7 mouse cellular contexts compared by ENCODE assay signal in genomic region chr8:129263211-129263927, GRCm38 (mm10). TPM values are rescaled to one million over a fixed set of nuclear protein-coding genes. Genes with fewer than 3 reads are reported as not detected.
DNase-seq lines count a peak whose midpoint lies in the region; ATAC-seq and TF ChIP-seq lines count a peak whose summit lies in the region.
"Not testable (repeated sequence)": the region's sequence is repeated elsewhere in the genome, so short reads cannot be mapped to it uniquely, and the experiment has no call there.

No protein-coding gene starts in this region.

- peak overlapping the region; percentile 53 for H3K9ac ChIP-seq in embryonic facial prominence, embryonic 11.5 days (replicated peaks; ENCODE audit: low read length)
- H3K9ac ChIP-seq in midbrain, embryonic 12.5 days (replicated peaks): peak overlapping the region; percentile 56

- peak overlapping the region; percentile 30 for H3K4me2 ChIP-seq in embryonic facial prominence, embryonic 11.5 days (ENCODE audit: low read depth, low read length)
- peak overlapping the region; percentile 65 for H3K4me2 ChIP-seq in midbrain, embryonic 12.5 days (replicated peaks)

- peak; percentile 85 for DNase-seq in adrenal gland, postnatal 14 days
- peak; percentile 65 for DNase-seq in embryonic facial prominence, embryonic 11.5 days (ENCODE audit: low spot score)
- DNase-seq in heart, adult 11 months: peak; percentile 99
- DNase-seq in kidney, adult 18-20 months: peak; percentile 83
- peak; percentile 73 for DNase-seq in limb, embryonic 10.5 days (ENCODE audit: low spot score)

- WGBS in embryonic facial prominence, embryonic 11.5 days: under 1% methylated on average over 23 of the region's 24 CpGs
- WGBS in limb, embryonic 10.5 days: under 1% methylated on average over 24 of the region's 24 CpGs
- WGBS in midbrain, embryonic 12.5 days: 1% methylated on average over 23 of the region's 24 CpGs
- under 1% methylated on average over 24 of the region's 24 CpGs for WGBS in small intestine, adult 2 months

- not testable (repeated sequence) for H3K27me3 ChIP-seq in embryonic facial prominence, embryonic 11.5 days (ENCODE audit: control insufficient read depth, insufficient read depth, low read length); limb, embryonic 10.5 days (ENCODE audit: low read depth, poor library complexity, severe bottlenecking); midbrain, embryonic 12.5 days; small intestine, adult 2 months (ENCODE audit: control insufficient read depth, insufficient read depth, low read length)

- not testable (repeated sequence) for H3K9me3 ChIP-seq in embryonic facial prominence, embryonic 11.5 days (replicated peaks; ENCODE audit: control insufficient read depth, low read length); limb, embryonic 10.5 days (replicated peaks)
- peaks cover 11% of the 10 kb centered on the region for H3K9me3 ChIP-seq in midbrain, embryonic 12.5 days

- peak; percentile 98 for ATAC-seq in embryonic facial prominence, embryonic 11.5 days (replicated peaks; ENCODE audit: insufficient number of reproducible peaks, low FRiP score, low TSS enrichment, low read depth)
- ATAC-seq in midbrain, embryonic 12.5 days (ENCODE audit: low FRiP score, low read depth): peak; percentile 99

- TF ChIP-seq CTCF in small intestine, adult 2 months (IDR thresholded peaks at IDR 0.05; ENCODE audit: extremely low read depth, insufficient read length, insufficient replicate concordance, low read depth, low read length): not testable (repeated sequence)

- H3K4me3 ChIP-seq in embryonic facial prominence, embryonic 11.5 days (ENCODE audit: low read depth, low read length): peak overlapping the region; percentile 45
- H3K4me3 ChIP-seq in limb, embryonic 10.5 days: peak overlapping the region; percentile 60
- peak overlapping the region; percentile 57 for H3K4me3 ChIP-seq in midbrain, embryonic 12.5 days
- H3K4me3 ChIP-seq in small intestine, adult 2 months (ENCODE audit: low read depth, low read length): peak overlapping the region; percentile 94

- H3K36me3 ChIP-seq in embryonic facial prominence, embryonic 11.5 days (replicated peaks; ENCODE audit: control insufficient read depth, insufficient read depth, low read depth, low read length); midbrain, embryonic 12.5 days; small intestine, adult 2 months (ENCODE audit: control insufficient read depth, insufficient read depth, low read length): not testable (repeated sequence)
- peaks cover 18% of the 10 kb centered on the region for H3K36me3 ChIP-seq in limb, embryonic 10.5 days

- not testable (repeated sequence) for H3K4me1 ChIP-seq in embryonic facial prominence, embryonic 11.5 days (ENCODE audit: control insufficient read depth, insufficient read depth, low read length); limb, embryonic 10.5 days; midbrain, embryonic 12.5 days; small intestine, adult 2 months (ENCODE audit: control insufficient read depth, insufficient read depth, insufficient read length, low read length)

- not testable (repeated sequence) for H3K27ac ChIP-seq in embryonic facial prominence, embryonic 11.5 days (replicated peaks; ENCODE audit: low read depth, low read length); small intestine, adult 2 months (ENCODE audit: insufficient read depth, low read depth, low read length)
- peak overlapping the region; percentile 78 for H3K27ac ChIP-seq in limb, embryonic 10.5 days
- 0 out of 2 replicates have a peak overlapping the region, but pooled peaks have one; percentile 46 for H3K27ac ChIP-seq in midbrain, embryonic 12.5 days (replicated peaks)

- not testable (repeated sequence) for TF ChIP-seq POLR2A in small intestine, adult 2 months (IDR thresholded peaks at IDR 0.05; ENCODE audit: low read depth, low read length)

RNA-seq across cellular contexts. Expression of gene 2610044O15Rik8, which starts 29.2 kb away (rescaled TPM):
- total RNA-seq in adrenal gland, postnatal 14 days (2021): 14.5 and 15.0 TPM in 2 replicates
- 30.7 and 33.0 TPM in 2 replicates for polyA plus RNA-seq in embryonic facial prominence, embryonic 11.5 days (2014; fragmentation: Nextera tagmentation; extraction: Ambion mirVana)
- 18.4 and 26.8 TPM in 2 replicates for polyA plus RNA-seq in limb, embryonic 10.5 days (2016; fragmentation: Nextera tagmentation; extraction: Ambion mirVana)
- polyA plus RNA-seq in midbrain, embryonic 12.5 days (2016; fragmentation: Nextera tagmentation; extraction: Ambion mirVana): 27.2 and 27.4 TPM in 2 replicates
- polyA plus RNA-seq in small intestine, adult 2 months (2012; rRNA removed): 0.14 and 0.39 TPM in 2 replicates

Comparison
In these comparisons a context has a peak if more than half of its experiments do, and no peak if none do; other contexts are left out.
1. RNA of gene 2610044O15Rik8, which starts 29.2 kb away (polyA plus RNA-seq): 30.7 to 33.0 TPM in embryonic facial prominence, embryonic 11.5 days, 27.2 to 27.4 TPM in midbrain, embryonic 12.5 days and 18.4 to 26.8 TPM in limb, embryonic 10.5 days; 0.14 to 0.39 TPM in small intestine, adult 2 months; every median in the first group is over 10 times any median in the second.
2. Peak in every context shown above with its lines, with median percentiles within 50 percentile points of each other: DNase-seq and H3K4me3 ChIP-seq.